Mouse (Mus musculus): ENCODE results near the gene Tcte1. TPM values are rescaled to one million over a fixed set of nuclear protein-coding genes. Genes with fewer than 3 reads are reported as not detected.

Gene Tcte1
- polyA plus RNA-seq (2014; fragmentation: Illumina TruSeq; extraction: RNeasy Lipid Tissue Mini Kit (QIAGEN cat#74804); ENCODE audit: low read depth, low replicate concordance), result not detected

GRCm38 (mm10) chr17:45523263-45523662 is at the start of gene Tcte1:
TSS of gene Tcte1 (plus strand) at chr17:45523434.

GRCm38 (mm10) chr17:45474669-45475465 is 48.4 kb upstream of the Tcte1 start, which contains the start of gene Spats1:
TSS of gene Spats1 (minus strand) at chr17:45475415.

GRCm38 (mm10) chr17:45506700-45507189 is 16.5 kb upstream of the Tcte1 start, which contains the start of gene Aars2:
TSS of gene Aars2 (plus strand) at chr17:45506841.

GRCm38 (mm10) chr17:45549617-45550181 is 26.5 kb downstream of the Tcte1 start, which contains the start of gene Tmem151b:
TSS of gene Tmem151b (minus strand) at chr17:45549677.

GRCm38 (mm10) chr17:45555452-45556106 is 32.3 kb downstream of the Tcte1 start, which contains the start of gene Nfkbie:
TSS of gene Nfkbie (plus strand) at chr17:45555703.

GRCm38 (mm10) chr17:45563655-45564530 is 40.7 kb downstream of the Tcte1 start, which contains the start of gene Slc35b2:
TSS of gene Slc35b2 (plus strand) at chr17:45563874.

GRCm38 (mm10) chr17:45573087-45573779 is 50.0 kb downstream of the Tcte1 start, which contains the start of gene Hsp90ab1:
TSS of gene Hsp90ab1 (minus strand) at chr17:45573271.

Other genes with a start within 250 kb of the Tcte1 start
- 21.5 TPM for gene Cdc5l, start 89.7 kb upstream of the Tcte1 start, polyA plus RNA-seq (2014; fragmentation: Illumina TruSeq; extraction: RNeasy Lipid Tissue Mini Kit (QIAGEN cat#74804); ENCODE audit: low read depth, low replicate concordance)
- not detected for gene Spats1, start 48.0 kb upstream of the Tcte1 start, polyA plus RNA-seq (2014; fragmentation: Illumina TruSeq; extraction: RNeasy Lipid Tissue Mini Kit (QIAGEN cat#74804); ENCODE audit: low read depth, low replicate concordance)
- gene Aars2, start 16.6 kb upstream of the Tcte1 start, polyA plus RNA-seq (2014; fragmentation: Illumina TruSeq; extraction: RNeasy Lipid Tissue Mini Kit (QIAGEN cat#74804); ENCODE audit: low read depth, low replicate concordance), result 0.34 TPM
- gene Tmem151b, start 26.2 kb downstream of the Tcte1 start, polyA plus RNA-seq (2014; fragmentation: Illumina TruSeq; extraction: RNeasy Lipid Tissue Mini Kit (QIAGEN cat#74804); ENCODE audit: low read depth, low replicate concordance), result not detected
- 0.85 TPM for gene Nfkbie, start 32.3 kb downstream of the Tcte1 start, polyA plus RNA-seq (2014; fragmentation: Illumina TruSeq; extraction: RNeasy Lipid Tissue Mini Kit (QIAGEN cat#74804); ENCODE audit: low read depth, low replicate concordance)
- gene Slc35b2, start 40.4 kb downstream of the Tcte1 start, polyA plus RNA-seq (2014; fragmentation: Illumina TruSeq; extraction: RNeasy Lipid Tissue Mini Kit (QIAGEN cat#74804); ENCODE audit: low read depth, low replicate concordance), result 5.3 TPM
- gene Hsp90ab1, start 49.8 kb downstream of the Tcte1 start, polyA plus RNA-seq (2014; fragmentation: Illumina TruSeq; extraction: RNeasy Lipid Tissue Mini Kit (QIAGEN cat#74804); ENCODE audit: low read depth, low replicate concordance), result 709 TPM
- gene Slc29a1, start 76.2 kb downstream of the Tcte1 start, polyA plus RNA-seq (2014; fragmentation: Illumina TruSeq; extraction: RNeasy Lipid Tissue Mini Kit (QIAGEN cat#74804); ENCODE audit: low read depth, low replicate concordance), result 49.5 TPM
- not detected for gene Mymx, start 78.7 kb downstream of the Tcte1 start, polyA plus RNA-seq (2014; fragmentation: Illumina TruSeq; extraction: RNeasy Lipid Tissue Mini Kit (QIAGEN cat#74804); ENCODE audit: low read depth, low replicate concordance)
- 0.90 TPM for gene Capn11, start 135.9 kb downstream of the Tcte1 start, polyA plus RNA-seq (2014; fragmentation: Illumina TruSeq; extraction: RNeasy Lipid Tissue Mini Kit (QIAGEN cat#74804); ENCODE audit: low read depth, low replicate concordance)
- 4.9 TPM for gene Mrpl14, start 162.9 kb downstream of the Tcte1 start, polyA plus RNA-seq (2014; fragmentation: Illumina TruSeq; extraction: RNeasy Lipid Tissue Mini Kit (QIAGEN cat#74804); ENCODE audit: low read depth, low replicate concordance)
- gene Tmem63b, start 163.5 kb downstream of the Tcte1 start, polyA plus RNA-seq (2014; fragmentation: Illumina TruSeq; extraction: RNeasy Lipid Tissue Mini Kit (QIAGEN cat#74804); ENCODE audit: low read depth, low replicate concordance), result 12.6 TPM
- not detected for gene 1600014C23Rik, start 210.4 kb downstream of the Tcte1 start, polyA plus RNA-seq (2014; fragmentation: Illumina TruSeq; extraction: RNeasy Lipid Tissue Mini Kit (QIAGEN cat#74804); ENCODE audit: low read depth, low replicate concordance)